Mouse (Mus musculus): Measurements from ENCODE around the gene Olfr298. TPM values are rescaled to one million over a fixed set of nuclear protein-coding genes. Genes with fewer than 3 reads are reported as not detected.

Olfr298 gene
- not detected in 2 replicates for polyA plus RNA-seq (2015; fragmentation: Nextera tagmentation; extraction: Ambion mirVana)

DNA sequence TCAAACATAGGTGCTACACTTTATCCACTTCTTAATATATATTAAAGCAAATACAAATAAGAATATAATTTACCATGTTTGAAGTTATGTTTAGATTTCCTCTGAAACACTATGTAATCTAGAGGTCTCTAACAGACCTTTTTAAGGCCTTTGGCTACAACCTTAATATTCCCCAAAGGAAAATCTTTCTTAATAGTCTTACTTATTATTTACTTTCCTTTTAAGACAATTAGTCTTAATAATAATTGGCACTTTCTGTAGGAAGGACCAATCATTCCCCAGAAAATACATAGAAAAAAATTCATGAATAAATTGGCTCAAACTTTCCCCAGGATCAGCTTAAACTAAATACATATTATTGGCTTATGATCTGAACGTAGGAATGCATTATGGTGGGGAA lies at the start of gene Olfr298:
Olfr298 (minus strand) TSS at position 101 of the 400 bp plus-strand sequence.
- no peak for ATAC-seq (ENCODE audit: insufficient number of reproducible peaks, insufficient read depth, low FRiP score, low TSS enrichment, low read depth)
- H3K9me3 ChIP-seq: no peaks in the 10 kb centered on the region
- no peak within 1 kb of the TSS for H3K9ac ChIP-seq
- no peaks in the 10 kb centered on the region for H3K4me1 ChIP-seq
- H3K27me3 ChIP-seq: no peaks in the 10 kb centered on the region
- no peaks in the 10 kb centered on the region for H3K36me3 ChIP-seq
- WGBS: 75% methylated on average over 1 of the region's 1 CpGs
- no peak within 1 kb of the TSS for H3K27ac ChIP-seq
- no peak within 1 kb of the TSS for H3K4me3 ChIP-seq
- no peak within 1 kb of the TSS for H3K4me2 ChIP-seq

DNA sequence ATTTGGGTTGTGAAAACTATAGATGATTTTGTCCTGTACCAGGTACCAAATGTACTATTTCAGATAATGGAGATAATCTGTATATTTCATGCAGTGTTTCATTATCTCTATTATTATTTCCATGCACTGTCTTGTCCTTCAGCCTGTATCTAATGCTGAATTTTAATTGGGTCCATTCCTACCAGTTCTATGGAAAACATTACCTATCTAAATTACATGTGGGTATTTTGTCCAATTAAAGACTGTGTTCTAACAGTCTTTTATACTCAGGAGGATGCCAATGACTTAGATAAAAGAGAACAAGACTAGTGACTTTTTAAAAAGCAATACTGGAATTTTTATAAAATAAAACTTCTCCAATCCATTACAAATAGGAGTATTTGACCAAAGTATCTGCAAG lies 27.4 kb upstream of the Olfr298 start, which contains the start of gene Olfr297:
Olfr297 (plus strand) TSS at position 301 of the 400 bp plus-strand sequence.
- Histone ChIP-seq H3K9ac (no peak within 1 kb of the TSS), H3K4me1 (no peaks in the 10 kb centered on the region), H3K4me3 (no peak within 1 kb of the TSS), H3K27ac (no peak within 1 kb of the TSS), H3K27me3 (no peaks in the 10 kb centered on the region), H3K36me3 (no peaks in the 10 kb centered on the region), H3K4me2 (no peak within 1 kb of the TSS), H3K9me3 (no peaks in the 10 kb centered on the region)
- ATAC-seq (ENCODE audit: insufficient number of reproducible peaks, insufficient read depth, low FRiP score, low TSS enrichment, low read depth): no peak

DNA sequence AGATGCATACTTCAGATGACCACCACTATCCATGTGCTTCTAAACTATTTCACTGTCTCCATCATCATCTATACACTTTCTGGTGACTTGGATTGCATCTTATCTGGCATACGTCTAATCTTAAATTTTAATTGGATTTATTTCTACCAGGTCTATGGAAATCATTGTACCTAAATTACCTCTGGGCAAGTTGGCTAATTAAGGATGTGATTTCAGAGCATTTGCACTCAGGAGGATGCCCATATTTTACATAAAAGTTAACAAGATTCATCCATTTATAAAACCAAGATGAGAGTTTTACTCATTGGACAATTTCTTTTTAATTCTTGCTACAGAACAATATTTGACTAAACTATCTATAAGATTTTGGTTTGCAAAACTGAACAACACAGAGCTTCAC lies 32.7 kb downstream of the Olfr298 start, which contains the start of gene Olfr299:
Olfr299 (plus strand) TSS at position 301 of the 400 bp plus-strand sequence.
- Histone ChIP-seq H3K4me1 (no peaks in the 10 kb centered on the region), H3K9ac (no peak within 1 kb of the TSS), H3K4me3 (no peak within 1 kb of the TSS), H3K4me2 (no peak within 1 kb of the TSS), H3K27me3 (no peaks in the 10 kb centered on the region), H3K9me3 (no peaks in the 10 kb centered on the region), H3K36me3 (no peaks in the 10 kb centered on the region), H3K27ac (no peak within 1 kb of the TSS)
- no peak for ATAC-seq (ENCODE audit: insufficient number of reproducible peaks, insufficient read depth, low FRiP score, low TSS enrichment, low read depth)
- 77% methylated on average over 1 of the region's 1 CpGs for WGBS

Other genes with a start within 250 kb of the Olfr298 start
- gene Vmn2r76, start 246.2 kb downstream of the Olfr298 start, polyA plus RNA-seq (2015; fragmentation: Nextera tagmentation; extraction: Ambion mirVana): not detected in 2 replicates
- not detected in 2 replicates for gene Olfr310, start 215.3 kb downstream of the Olfr298 start, polyA plus RNA-seq (2015; fragmentation: Nextera tagmentation; extraction: Ambion mirVana)
- not detected in 2 replicates for gene Olfr309, start 178.8 kb downstream of the Olfr298 start, polyA plus RNA-seq (2015; fragmentation: Nextera tagmentation; extraction: Ambion mirVana)
- not detected in 2 replicates for gene Olfr308, start 166.9 kb downstream of the Olfr298 start, polyA plus RNA-seq (2015; fragmentation: Nextera tagmentation; extraction: Ambion mirVana)
- not detected in 2 replicates for gene Olfr307, start 154.9 kb downstream of the Olfr298 start, polyA plus RNA-seq (2015; fragmentation: Nextera tagmentation; extraction: Ambion mirVana)
- gene Olfr305, start 125.6 kb downstream of the Olfr298 start, polyA plus RNA-seq (2015; fragmentation: Nextera tagmentation; extraction: Ambion mirVana): not detected in 2 replicates
- not detected in 2 replicates for gene Olfr304, start 105.8 kb downstream of the Olfr298 start, polyA plus RNA-seq (2015; fragmentation: Nextera tagmentation; extraction: Ambion mirVana)
- gene Olfr303, start 94.7 kb downstream of the Olfr298 start, polyA plus RNA-seq (2015; fragmentation: Nextera tagmentation; extraction: Ambion mirVana): not detected in 2 replicates
- gene Olfr301, start 88.6 kb downstream of the Olfr298 start, polyA plus RNA-seq (2015; fragmentation: Nextera tagmentation; extraction: Ambion mirVana): not detected in 2 replicates
- 0.06 TPM in 1 of 2 replicates, not detected in the other for gene Olfr299, start 32.6 kb downstream of the Olfr298 start, polyA plus RNA-seq (2015; fragmentation: Nextera tagmentation; extraction: Ambion mirVana)
- gene Olfr297, start 27.5 kb upstream of the Olfr298 start, polyA plus RNA-seq (2015; fragmentation: Nextera tagmentation; extraction: Ambion mirVana): not detected in 2 replicates
- gene Olfr295, start 91.4 kb upstream of the Olfr298 start, polyA plus RNA-seq (2015; fragmentation: Nextera tagmentation; extraction: Ambion mirVana): not detected in 2 replicates
- not detected in 2 replicates for gene Olfr294, start 124.2 kb upstream of the Olfr298 start, polyA plus RNA-seq (2015; fragmentation: Nextera tagmentation; extraction: Ambion mirVana)
- gene Olfr293, start 156.6 kb upstream of the Olfr298 start, polyA plus RNA-seq (2015; fragmentation: Nextera tagmentation; extraction: Ambion mirVana): not detected in 2 replicates
- not detected in 2 replicates for gene Olfr292, start 195.8 kb upstream of the Olfr298 start, polyA plus RNA-seq (2015; fragmentation: Nextera tagmentation; extraction: Ambion mirVana)